Comparison of ENCODE assay signal across 8 mouse cellular contexts in genomic region chr14:28508288-28509258, GRCm38 (mm10). TPM values are rescaled to one million over a fixed set of nuclear protein-coding genes. Genes with fewer than 3 reads are reported as not detected.
A peak's percentile ranks its signal among the peaks of the same experiment; 100 is the strongest.
DNase-seq lines count a peak whose midpoint lies in the region; ATAC-seq and TF ChIP-seq lines count a peak whose summit lies in the region.

No protein-coding gene starts in this region.

- no peaks in the 10 kb centered on the region for H3K9me3 ChIP-seq in kidney, postnatal 0 days (replicated peaks; ENCODE audit: low read length)
- no peaks in the 10 kb centered on the region for H3K9me3 ChIP-seq in embryonic facial prominence, embryonic 10.5 days
- H3K9me3 ChIP-seq in hindbrain, embryonic 15.5 days, result no peaks in the 10 kb centered on the region
- no peaks in the 10 kb centered on the region for H3K9me3 ChIP-seq in neural tube, embryonic 12.5 days

- peak overlapping the region; percentile 41 for H3K4me3 ChIP-seq in kidney, postnatal 0 days (replicated peaks; ENCODE audit: low read depth, low read length)
- peak overlapping the region; percentile 79 for H3K4me3 ChIP-seq in embryonic facial prominence, embryonic 10.5 days
- H3K4me3 ChIP-seq in hindbrain, embryonic 15.5 days, result peak overlapping the region; percentile 62
- H3K4me3 ChIP-seq in neural tube, embryonic 12.5 days, result peak overlapping the region; percentile 57

- no peak overlapping the region for H3K9ac ChIP-seq in kidney, postnatal 0 days (ENCODE audit: low read depth, low read length)
- peak overlapping the region; percentile 45 for H3K9ac ChIP-seq in hindbrain, embryonic 15.5 days
- H3K9ac ChIP-seq in neural tube, embryonic 12.5 days, result peak overlapping the region; percentile 47

- no peak for TF ChIP-seq CTCF in kidney, postnatal 0 days (IDR thresholded peaks at IDR 0.05; ENCODE audit: low read depth)

- H3K27ac ChIP-seq in kidney, postnatal 0 days, result no peak overlapping the region
- peak overlapping the region; percentile 99 for H3K27ac ChIP-seq in embryonic facial prominence, embryonic 10.5 days (replicated peaks)
- peak overlapping the region; percentile 71; the same call in 1 of the 2 replicates for H3K27ac ChIP-seq in hindbrain, embryonic 15.5 days (replicated peaks)
- no peak overlapping the region for H3K27ac ChIP-seq in neural tube, embryonic 12.5 days

- peak; percentile 34 for DNase-seq in kidney, postnatal 0 days (ENCODE audit: low spot score)
- DNase-seq in kidney, postnatal 14 days, result no peak
- DNase-seq in embryonic facial prominence, embryonic 10.5 days (ENCODE audit: low spot score), result peak; percentile 51
- no peak for DNase-seq in adrenal gland, postnatal 36 days
- DNase-seq in gastrocnemius, postnatal 10 days, result no peak
- no peak for DNase-seq in layer of hippocampus, adult 18-20 months (ENCODE audit: low spot score in 2 of 2)

- peaks cover 14% of the 10 kb centered on the region; the same call in 1 of the 2 replicates for H3K4me1 ChIP-seq in kidney, postnatal 0 days (replicated peaks; ENCODE audit: insufficient read depth, low read length)
- peaks cover 76% of the 10 kb centered on the region for H3K4me1 ChIP-seq in embryonic facial prominence, embryonic 10.5 days
- peaks cover 70% of the 10 kb centered on the region for H3K4me1 ChIP-seq in hindbrain, embryonic 15.5 days (replicated peaks)
- H3K4me1 ChIP-seq in neural tube, embryonic 12.5 days, result peaks cover 50% of the 10 kb centered on the region

- ATAC-seq in kidney, postnatal 0 days (replicated peaks; ENCODE audit: low FRiP score, low read depth), result no peak
- no peak for ATAC-seq in hindbrain, embryonic 15.5 days (ENCODE audit: low FRiP score, low read depth)
- no peak for ATAC-seq in neural tube, embryonic 12.5 days (ENCODE audit: low FRiP score, low read depth)

- H3K27me3 ChIP-seq in kidney, postnatal 0 days (ENCODE audit: insufficient read depth, low read length), result peaks cover 23% of the 10 kb centered on the region; the same call in 1 of the 2 replicates
- peaks cover 36% of the 10 kb centered on the region for H3K27me3 ChIP-seq in embryonic facial prominence, embryonic 10.5 days (replicated peaks; ENCODE audit: low read depth, poor library complexity, severe bottlenecking)
- H3K27me3 ChIP-seq in hindbrain, embryonic 15.5 days, result peaks cover 15% of the 10 kb centered on the region
- peaks cover 45% of the 10 kb centered on the region for H3K27me3 ChIP-seq in neural tube, embryonic 12.5 days (replicated peaks)

- H3K4me2 ChIP-seq in kidney, postnatal 0 days (ENCODE audit: low read length), result peak overlapping the region; percentile 63
- H3K4me2 ChIP-seq in hindbrain, embryonic 15.5 days, result peak overlapping the region; percentile 90
- peak overlapping the region; percentile 91 for H3K4me2 ChIP-seq in neural tube, embryonic 12.5 days (replicated peaks)

- H3K36me3 ChIP-seq in kidney, postnatal 0 days (ENCODE audit: insufficient read depth, low read length), result 0 out of 2 replicates have a peak, but pooled peaks cover 2% of the 10 kb centered on the region
- peaks cover 16% of the 10 kb centered on the region for H3K36me3 ChIP-seq in embryonic facial prominence, embryonic 10.5 days (replicated peaks)
- H3K36me3 ChIP-seq in hindbrain, embryonic 15.5 days, result no peaks in the 10 kb centered on the region
- no peaks in the 10 kb centered on the region; the same call in 1 of the 2 replicates for H3K36me3 ChIP-seq in neural tube, embryonic 12.5 days

- WGBS in kidney, postnatal 0 days, result 28% methylated on average over 27 of the region's 27 CpGs
- WGBS in embryonic facial prominence, embryonic 10.5 days, result 9% methylated on average over 27 of the region's 27 CpGs
- 13% methylated on average over 27 of the region's 27 CpGs for WGBS in hindbrain, embryonic 15.5 days
- WGBS in neural tube, embryonic 12.5 days, result 10% methylated on average over 27 of the region's 27 CpGs

RNA-seq across cellular contexts. Expression of gene Wnt5a, which starts 4.0 kb away (rescaled TPM):
- 23.3 and 25.7 TPM in 2 replicates for polyA plus RNA-seq in kidney, postnatal 0 days (2015; fragmentation: Nextera tagmentation; extraction: Ambion mirVana)
- polyA plus RNA-seq in embryonic facial prominence, embryonic 10.5 days (2016; fragmentation: Nextera tagmentation; extraction: Ambion mirVana), result 37.2 and 40.4 TPM in 2 replicates
- polyA plus RNA-seq in hindbrain, embryonic 15.5 days (2015; fragmentation: Nextera tagmentation; extraction: Ambion mirVana), result 23.6 and 26.6 TPM in 2 replicates
- 14.8 and 24.1 TPM in 2 replicates for polyA plus RNA-seq in neural tube, embryonic 12.5 days (2016; fragmentation: Nextera tagmentation; extraction: Ambion mirVana)
- 10 to 100 TPM; 25.8 to 44.3 TPM for total RNA-seq in adrenal gland, postnatal 36 days (2021)
- total RNA-seq in gastrocnemius, postnatal 10 days (2021), result 10 to 100 TPM; 12.8 to 18.8 TPM
- 10 to 100 TPM in 1 of 2 experiments, 1 to 10 TPM in 1; 8.6 to 11.7 TPM for total RNA-seq in layer of hippocampus, adult 18-20 months (2021)

Comparison
In these comparisons a context has a peak if more than half of its experiments do, and no peak if none do; other contexts are left out.
1. DNase-seq: peak in kidney, postnatal 0 days (single experiment) and embryonic facial prominence, embryonic 10.5 days (single experiment); none in kidney, postnatal 14 days (single experiment), adrenal gland, postnatal 36 days (0 of 2), gastrocnemius, postnatal 10 days (single experiment) and layer of hippocampus, adult 18-20 months (0 of 2).
2. H3K27ac ChIP-seq: peak in embryonic facial prominence, embryonic 10.5 days (single experiment) and hindbrain, embryonic 15.5 days (single experiment); none in kidney, postnatal 0 days (single experiment) and neural tube, embryonic 12.5 days (single experiment).
3. Peak in every context shown above with its lines, with median percentiles within 50 percentile points of each other: H3K4me2 ChIP-seq and H3K4me3 ChIP-seq.